In the genomic region with DNA sequence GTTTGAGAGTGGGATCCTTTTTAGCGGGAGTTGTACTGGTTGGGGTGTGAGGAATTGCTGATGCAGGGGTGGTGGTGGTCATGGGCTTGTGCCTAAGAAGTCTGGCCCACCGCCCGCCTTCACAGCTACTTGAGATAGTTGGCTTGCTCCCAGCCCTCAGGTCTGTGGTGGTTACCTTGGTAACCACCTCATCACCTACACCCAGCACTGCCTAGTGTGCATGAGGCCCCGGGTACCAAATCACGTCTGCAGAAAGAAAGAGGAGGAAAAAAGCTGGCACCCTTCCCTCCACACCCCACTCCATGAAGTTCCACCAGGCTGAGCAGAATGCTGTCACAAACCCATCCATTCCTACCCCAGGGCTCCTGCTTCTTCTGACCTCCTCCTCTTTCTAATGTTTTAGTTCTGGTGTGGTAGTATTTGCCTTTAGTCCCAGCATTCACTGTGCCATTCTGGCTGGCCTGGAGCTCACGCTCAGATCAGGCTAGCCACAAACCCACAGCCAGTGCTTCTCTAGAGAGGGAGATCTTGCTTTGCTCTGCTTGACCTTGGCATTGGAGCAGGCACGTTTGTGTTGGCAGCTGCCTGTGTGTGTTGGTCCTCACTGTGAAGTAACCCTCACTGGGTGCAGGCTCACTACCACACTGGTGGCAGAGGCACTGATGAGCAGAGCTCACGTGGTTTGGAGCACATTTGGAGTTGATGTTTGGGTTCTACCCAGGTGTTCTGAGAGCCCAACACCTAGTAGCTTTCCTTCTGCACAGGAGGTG, we compare ENCODE assay signal across 16 mouse cellular contexts. TPM values are rescaled to one million over a fixed set of nuclear protein-coding genes. Genes with fewer than 3 reads are reported as not detected.
DNase-seq lines count a peak whose midpoint lies in the region; ATAC-seq lines count a peak whose summit lies in the region.
"Had no signal": no experiment of that assay in that cellular context is flagged by ENCODE, and none has a peak within 500 bp of the region (broad histone marks: within the 10 kb centered on the region; RNA-seq: fewer than 3 reads in every experiment).

No protein-coding gene starts in this region.

- DNase-seq in adrenal gland, adult (ENCODE audit: inconsistent age in 2 of 2, low spot score in 1 of 2), result peak; percentile 52 to 59
- no peak for DNase-seq in adrenal gland, postnatal 4 days (ENCODE audit: low spot score in 2 of 2)
- peak; percentile 30 for DNase-seq in adrenal gland, postnatal 14 days
- no peak for DNase-seq in layer of hippocampus, adult 11-12 months (ENCODE audit: low spot score)
- no peak for DNase-seq in thymus, postnatal 14 days
- DNase-seq: cerebellum, adult 11-12 months; gastrocnemius, adult 2 months; kidney, postnatal 36 days; liver; lung, postnatal 36 days had no signal

- H3K4me1 ChIP-seq in hindbrain, embryonic 15.5 days (replicated peaks), result peaks cover 43% of the 10 kb centered on the region
- peaks cover 28% of the 10 kb centered on the region for H3K4me1 ChIP-seq in hindbrain, embryonic 16.5 days (ENCODE audit: control insufficient read depth, insufficient read depth, low read depth, low read length)
- peaks cover 34% of the 10 kb centered on the region for H3K4me1 ChIP-seq in limb, embryonic 13.5 days

- ATAC-seq in hindbrain, embryonic 15.5 days (ENCODE audit: low FRiP score, low read depth), result no peak
- ATAC-seq in hindbrain, embryonic 16.5 days, result no peak
- peak; percentile 52; the same call in 1 of the 2 replicates for ATAC-seq in limb, embryonic 13.5 days (ENCODE audit: low FRiP score, low read depth)
- ATAC-seq: inflammation-experienced regulatory T-cells, adult 6 months had no signal

- H3K9ac ChIP-seq in hindbrain, embryonic 15.5 days, result no peak overlapping the region
- no peak overlapping the region; the same call in 1 of the 2 replicates for H3K9ac ChIP-seq in hindbrain, embryonic 16.5 days (ENCODE audit: low read depth, low read length)
- H3K9ac ChIP-seq in limb, embryonic 13.5 days, result no peak overlapping the region

- H3K4me3 ChIP-seq in hindbrain, embryonic 15.5 days, result no peak overlapping the region
- H3K4me3 ChIP-seq in hindbrain, embryonic 16.5 days (ENCODE audit: low read length), result no peak overlapping the region
- H3K4me3 ChIP-seq in limb, embryonic 13.5 days, result no peak overlapping the region
- H3K4me3 ChIP-seq: gastrocnemius, adult 2 months; myocyte had no signal

- H3K4me2 ChIP-seq in hindbrain, embryonic 15.5 days, result no peak overlapping the region
- no peak overlapping the region for H3K4me2 ChIP-seq in hindbrain, embryonic 16.5 days (ENCODE audit: low read length)
- no peak overlapping the region for H3K4me2 ChIP-seq in limb, embryonic 13.5 days (replicated peaks)

- H3K36me3 ChIP-seq in hindbrain, embryonic 15.5 days, result no peaks in the 10 kb centered on the region
- no peaks in the 10 kb centered on the region for H3K36me3 ChIP-seq in hindbrain, embryonic 16.5 days (ENCODE audit: control insufficient read depth, insufficient read depth, low read length)
- no peaks in the 10 kb centered on the region for H3K36me3 ChIP-seq in limb, embryonic 13.5 days

- no peaks in the 10 kb centered on the region for H3K27me3 ChIP-seq in hindbrain, embryonic 15.5 days
- H3K27me3 ChIP-seq in hindbrain, embryonic 16.5 days (replicated peaks; ENCODE audit: control insufficient read depth, insufficient read depth, low read length), result no peaks in the 10 kb centered on the region
- H3K27me3 ChIP-seq in limb, embryonic 13.5 days, result no peaks in the 10 kb centered on the region

- H3K27ac ChIP-seq in hindbrain, embryonic 15.5 days (replicated peaks), result peak overlapping the region; percentile 5; the same call in 1 of the 2 replicates
- H3K27ac ChIP-seq in hindbrain, embryonic 16.5 days (ENCODE audit: low read depth, low read length), result no peak overlapping the region; the same call in 1 of the 2 replicates
- H3K27ac ChIP-seq in limb, embryonic 13.5 days, result peak overlapping the region; percentile 39; the same call in 1 of the 2 replicates
- H3K27ac ChIP-seq: gastrocnemius, adult 2 months; stomach, postnatal 0 days had no signal

- WGBS in hindbrain, embryonic 15.5 days, result 52% methylated on average over 8 of the region's 8 CpGs
- 45% methylated on average over 8 of the region's 8 CpGs for WGBS in hindbrain, embryonic 16.5 days
- 49% methylated on average over 8 of the region's 8 CpGs for WGBS in limb, embryonic 13.5 days

- no peaks in the 10 kb centered on the region for H3K9me3 ChIP-seq in hindbrain, embryonic 15.5 days
- no peaks in the 10 kb centered on the region for H3K9me3 ChIP-seq in hindbrain, embryonic 16.5 days (ENCODE audit: control insufficient read depth, low read length)
- no peaks in the 10 kb centered on the region for H3K9me3 ChIP-seq in limb, embryonic 13.5 days

RNA-seq across cellular contexts. Expression of gene Clstn1, which starts 23.2 kb away (rescaled TPM):
- total RNA-seq in adrenal gland, postnatal 4 days (2021), result 100 to 1,000 TPM; 116 to 127 TPM
- 178 and 198 TPM in 2 replicates for polyA plus RNA-seq in hindbrain, embryonic 15.5 days (2015; fragmentation: Nextera tagmentation; extraction: Ambion mirVana)
- polyA plus RNA-seq in hindbrain, embryonic 16.5 days (2015; fragmentation: Nextera tagmentation; extraction: Ambion mirVana), result 60.4 and 66.6 TPM in 2 replicates
- 69.1 and 76.7 TPM in 2 replicates for total RNA-seq in adrenal gland, postnatal 14 days (2021)
- polyA plus RNA-seq in limb, embryonic 13.5 days (2015; fragmentation: Nextera tagmentation; extraction: Ambion mirVana), result 45.2 and 48.1 TPM in 2 replicates

Comparison
In these comparisons a context has a peak if more than half of its experiments do, and no peak if none do; other contexts are left out.
1. DNase-seq: peak in adrenal gland, adult (2 of 2) and adrenal gland, postnatal 14 days (single experiment); none in adrenal gland, postnatal 4 days (0 of 2), layer of hippocampus, adult 11-12 months (single experiment) and thymus, postnatal 14 days (single experiment).